Mouse (Mus musculus) hindbrain, postnatal 0 days (tissue): ENCODE measurements around the gene Tnrc6c. TPM values are rescaled to one million over a fixed set of nuclear protein-coding genes. Genes with fewer than 3 reads are reported as not detected.

Experiments used
- ATAC-seq: fragments of 200-750 bp; cut with Nextera tagmentation; 2 replicates; pipeline ENCODE4 v1.8.0; 2017; ENCODE audit warnings: mild to moderate bottlenecking, moderate TSS enrichment, moderate library complexity
- DNase-seq: peaks from one replicate; pipeline ENCODE4 v3.0.0-alpha.2; 2015; ENCODE audit warnings: low spot score
- H3K27ac ChIP-seq: fragments of 300-500 bp; sonication (generic); 2 replicates; pipeline ENCODE4 v1.5.1; 2014; ENCODE audit warnings: mild to moderate bottlenecking
- H3K27me3 ChIP-seq: fragments of 300-500 bp; sonication (generic); 2 replicates; pipeline ENCODE4 v1.6.1; 2014; ENCODE audit warnings: low read length, mixed read lengths; ENCODE audit not compliant: insufficient read depth
- H3K36me3 ChIP-seq: fragments of 300-500 bp; sonication (generic); 2 replicates; pipeline ENCODE4 v1.6.1; 2014; ENCODE audit warnings: low read length, mixed read lengths; ENCODE audit not compliant: insufficient read depth
- H3K4me1 ChIP-seq: fragments of 300-500 bp; sonication (generic); 2 replicates; pipeline ENCODE4 v1.6.1; 2014; ENCODE audit warnings: antibody characterized with exemption, low read length, mixed read lengths; ENCODE audit not compliant: insufficient read depth
- H3K4me2 ChIP-seq: fragments of 300-500 bp; sonication (generic); 2 replicates; pipeline ENCODE4 v1.6.1; 2014; ENCODE audit warnings: low read depth, mild to moderate bottlenecking, low read length, moderate library complexity, mixed read lengths
- H3K4me3 ChIP-seq: fragments of 300-500 bp; sonication (generic); 2 replicates; pipeline ENCODE4 v1.5.1; 2014; ENCODE audit warnings: low read length
- H3K9ac ChIP-seq: fragments of 300-500 bp; sonication (generic); replicated peaks from 2 replicates; pipeline ENCODE4 v1.6.1; 2014; ENCODE audit warnings: mild to moderate bottlenecking, low read length, moderate library complexity, mixed read lengths
- H3K9me3 ChIP-seq: fragments of 300-500 bp; sonication (generic); 2 replicates; pipeline ENCODE4 v1.6.1; 2016; ENCODE audit warnings: low read length, mixed read lengths
- CTCF ChIP-seq: IDR thresholded peaks from 2 replicates; pipeline ENCODE4 v1.5.1; 2016; ENCODE audit warnings: antibody characterized with exemption, control low read depth, low read depth
- WGBS: fragments of 180-500 bp; shearing (Covaris S2); extraction: QIAGEN DNeasy Blood & Tissue Kit; methylation state at CpG from one replicate; pipeline ENCODE4 v1.1.7; 2014; 5-methylcytosine and 5-hydroxymethylcytosine counted together
- polyA plus RNA-seq: library from polyadenylated mRNA; unstranded; fragments of >200 nt; fragmentation: Nextera tagmentation; extraction: Ambion mirVana; gene quantifications from 2 replicates; pipeline ENCODE4 v1.2.1, GENCODE M21; 2015
- total RNA-seq: library from RNA; depleted of rRNA; stranded (reverse); fragments of >200 nt; gene quantifications from 2 replicates; pipeline ENCODE4 v1.2.3, GENCODE M21; 2014

Tnrc6c gene
- total and polyA plus RNA-seq, 2 experiments from 2014 or later: 18.3 to 64.9 TPM

DNA sequence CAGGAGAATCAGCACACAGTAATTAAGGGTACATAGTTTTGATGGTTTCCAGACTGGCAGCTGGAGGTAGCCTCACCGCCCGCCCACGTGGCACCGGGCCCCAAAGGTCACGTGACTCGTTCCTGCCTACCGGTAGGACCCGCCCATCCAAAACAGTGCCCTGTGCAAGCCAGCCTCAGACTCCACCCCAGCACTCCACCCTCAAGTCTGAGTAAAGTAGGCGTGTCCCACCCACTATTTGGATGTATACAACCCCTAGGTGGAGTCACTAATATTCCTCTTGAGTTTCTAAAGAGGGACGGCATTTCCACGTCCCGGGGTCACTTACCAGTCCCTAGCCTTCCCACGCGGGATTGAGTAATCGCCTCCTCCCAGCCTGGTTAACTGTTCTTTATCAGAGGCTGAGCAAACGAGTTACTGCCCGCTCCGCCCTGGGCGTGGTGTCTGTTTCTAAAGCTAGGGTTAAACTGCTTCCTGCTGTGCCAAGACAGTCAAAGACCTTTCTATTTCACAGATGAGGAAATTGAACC, 126.6 kb downstream of the Tnrc6c start:
- WGBS: 6% methylated on average over 19 of the region's 19 CpGs
- H3K27ac ChIP-seq: peak overlapping the region; percentile 74; the same call in 1 of the 2 replicates
- H3K9ac ChIP-seq: peak overlapping the region; percentile 45; the same call in 1 of the 2 replicates
- DNase-seq (peak; percentile 35), ATAC-seq (0 out of 2 replicates have a peak, but pooled peaks have one; percentile 39)
- H3K4me2 ChIP-seq: peak overlapping the region; percentile 53
- peaks cover 18% of the 10 kb centered on the region for H3K4me1 ChIP-seq
- peak overlapping the region; percentile 27 for H3K4me3 ChIP-seq
- peaks cover 4% of the 10 kb centered on the region; the same call in 1 of the 2 replicates for H3K27me3 ChIP-seq
- no peaks in the 10 kb centered on the region for H3K36me3 ChIP-seq
- TF ChIP-seq CTCF: no peak
- no peaks in the 10 kb centered on the region for H3K9me3 ChIP-seq

DNA sequence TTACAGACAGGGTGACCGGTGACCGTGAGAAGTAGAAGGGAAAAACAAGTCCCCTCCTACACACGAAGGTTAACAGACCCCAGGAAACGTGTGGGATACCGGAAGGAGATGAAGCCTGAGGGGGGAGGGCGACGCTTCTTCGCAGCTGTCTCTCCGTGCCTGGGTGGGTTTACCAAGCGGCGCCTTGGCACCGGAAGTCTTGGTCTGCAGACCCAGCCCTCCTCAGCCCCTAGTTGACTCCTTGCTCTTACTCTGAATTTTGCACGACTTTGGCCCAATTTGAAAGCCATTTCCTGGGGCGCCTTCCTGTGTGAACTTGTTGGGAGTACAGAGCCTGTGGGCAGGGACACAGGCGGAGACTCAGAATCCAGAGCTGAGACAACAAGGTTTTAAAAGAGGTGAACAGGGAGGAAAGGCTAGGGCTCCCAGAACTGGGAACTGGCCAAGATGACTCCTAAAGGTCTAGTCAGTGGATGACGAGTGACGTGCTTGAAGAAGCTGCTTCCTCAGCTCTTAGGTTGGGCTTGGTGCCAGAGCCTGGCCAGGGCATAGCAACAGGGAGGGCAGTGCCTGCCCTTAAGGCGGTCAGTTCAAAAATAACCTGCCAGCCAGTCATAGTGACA, 127.2 kb downstream of the Tnrc6c start:
- no peak for ATAC-seq
- DNase-seq: peak; percentile 32
- Histone ChIP-seq H3K4me3 (no peak overlapping the region), H3K27ac (peak overlapping the region; percentile 17; the same call in 1 of the 2 replicates), H3K4me2 (peak overlapping the region; percentile 53), H3K27me3 (peaks cover 4% of the 10 kb centered on the region; the same call in 1 of the 2 replicates), H3K4me1 (peaks cover 18% of the 10 kb centered on the region), H3K36me3 (no peaks in the 10 kb centered on the region), H3K9ac (no peak overlapping the region), H3K9me3 (no peaks in the 10 kb centered on the region)
- 19% methylated on average over 18 of the region's 18 CpGs for WGBS
- no peak for TF ChIP-seq CTCF

DNA sequence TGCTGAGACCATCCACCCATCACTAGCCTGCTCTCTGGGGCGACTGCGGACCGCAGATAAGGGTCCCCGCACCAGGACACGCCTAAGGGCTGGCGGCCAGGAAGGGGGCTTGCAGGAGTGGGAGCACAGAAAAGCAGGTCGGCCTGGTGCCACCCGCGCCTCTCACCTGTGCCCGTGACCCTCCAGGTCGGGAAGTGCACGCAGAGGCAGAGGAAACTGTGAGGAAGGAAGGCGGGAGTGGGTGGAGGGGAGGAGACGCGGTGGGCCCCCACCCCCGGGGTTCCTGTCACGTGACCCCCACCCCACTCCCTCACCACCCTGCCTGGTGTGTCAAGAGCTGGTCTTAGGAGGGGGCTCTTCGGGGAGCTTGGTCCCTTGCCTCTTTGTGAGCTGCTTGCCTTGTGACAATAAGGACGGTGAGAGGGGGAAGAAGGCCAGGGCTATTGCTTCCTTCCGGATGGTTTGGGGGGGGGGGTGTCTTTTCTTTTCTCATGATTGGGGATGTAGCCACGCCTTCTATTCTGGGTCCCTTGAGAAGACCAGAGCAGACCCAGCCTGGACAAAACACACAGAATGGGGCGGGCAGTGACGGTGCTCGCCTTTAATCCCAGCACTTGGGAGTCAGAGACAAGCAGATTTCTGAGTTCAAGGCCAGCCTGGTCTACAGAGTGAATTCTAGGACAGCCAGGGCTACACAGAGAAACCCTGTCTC, 128.1 kb downstream of the Tnrc6c start, which contains the start of the genes Tmc8 and Tmc6:
TSS of gene Tmc8 (plus strand) at position 84 of the 712 bp plus-strand sequence.
TSS of gene Tmc6 (minus strand) at position 206 of the 712 bp plus-strand sequence.
- Histone ChIP-seq H3K36me3 (no peaks in the 10 kb centered on the region), H3K9me3 (no peaks in the 10 kb centered on the region), H3K27me3 (peaks cover 4% of the 10 kb centered on the region; the same call in 1 of the 2 replicates), H3K9ac (peak within 1 kb of the TSS; percentile 28; the same call in 1 of the 2 replicates), H3K27ac (peak within 1 kb of the TSS; percentile 17; the same call in 1 of the 2 replicates), H3K4me1 (peaks cover 18% of the 10 kb centered on the region), H3K4me3 (peak within 1 kb of the TSS; percentile 19), H3K4me2 (peak within 1 kb of the TSS; percentile 53)
- DNase-seq (no peak), ATAC-seq (no peak)
- TF ChIP-seq CTCF: no peak
- whole genome bisulfite sequencing: 55% methylated on average over 24 of the region's 24 CpGs

DNA sequence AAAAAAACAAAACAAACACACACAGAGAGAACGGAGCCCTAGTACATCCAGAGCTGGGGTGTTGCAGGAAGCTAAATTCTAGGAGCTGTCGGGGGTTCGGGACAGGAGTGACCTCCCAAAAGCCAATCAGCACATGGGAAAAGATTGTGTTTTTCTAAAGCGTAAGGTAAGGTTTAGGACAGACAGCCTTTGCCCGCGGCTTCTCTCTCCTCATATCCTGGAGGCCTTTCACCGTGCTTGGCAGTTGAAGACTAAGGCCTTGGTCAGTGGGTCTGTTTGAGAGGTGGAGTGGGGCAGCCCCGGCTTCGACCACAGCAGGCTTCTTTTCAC, 128.6 kb downstream of the Tnrc6c start:
- Histone ChIP-seq H3K36me3 (no peaks in the 10 kb centered on the region), H3K4me3 (peak overlapping the region; percentile 19), H3K4me2 (peak overlapping the region; percentile 53), H3K9ac (peak overlapping the region; percentile 28; the same call in 1 of the 2 replicates), H3K27me3 (peaks cover 4% of the 10 kb centered on the region; the same call in 1 of the 2 replicates), H3K4me1 (peaks cover 18% of the 10 kb centered on the region), H3K27ac (no peak overlapping the region; the same call in 1 of the 2 replicates), H3K9me3 (no peaks in the 10 kb centered on the region)
- ATAC-seq (no peak), DNase-seq (no peak)
- no peak for TF ChIP-seq CTCF
- 57% methylated on average over 9 of the region's 9 CpGs for WGBS

DNA sequence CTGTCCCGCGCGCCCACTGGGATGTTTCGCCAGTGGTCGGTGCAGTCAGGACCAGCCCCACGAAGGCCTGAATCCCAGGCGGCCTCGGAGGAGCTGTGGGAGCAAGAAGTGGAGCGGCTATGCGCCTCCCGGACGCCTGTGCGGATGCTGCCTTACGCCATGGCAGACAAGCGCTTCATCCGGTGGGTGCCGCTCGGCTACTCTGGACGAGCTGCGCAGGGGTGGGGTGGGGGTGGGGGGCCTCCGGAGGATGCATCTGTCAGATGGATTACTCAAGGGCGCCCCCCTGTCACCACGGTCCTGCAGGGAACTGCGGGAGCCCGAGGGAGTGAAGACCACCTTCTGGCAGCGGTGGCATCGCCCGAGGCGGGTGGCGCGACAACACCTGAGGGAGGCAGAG, 129.0 kb downstream of the Tnrc6c start:
- peak overlapping the region; percentile 53 for H3K4me2 ChIP-seq
- H3K27ac ChIP-seq: no peak overlapping the region; the same call in 1 of the 2 replicates
- peaks cover 18% of the 10 kb centered on the region for H3K4me1 ChIP-seq
- WGBS: 8% methylated on average over 31 of the region's 31 CpGs
- peaks cover 4% of the 10 kb centered on the region; the same call in 1 of the 2 replicates for H3K27me3 ChIP-seq
- DNase-seq (peak; percentile 74), ATAC-seq (peak; percentile 28; the same call in 1 of the 2 replicates)
- H3K9me3 ChIP-seq: no peaks in the 10 kb centered on the region
- H3K9ac ChIP-seq: peak overlapping the region; percentile 28; the same call in 1 of the 2 replicates
- H3K36me3 ChIP-seq: no peaks in the 10 kb centered on the region
- TF ChIP-seq CTCF: peak; percentile 64
- H3K4me3 ChIP-seq: peak overlapping the region; percentile 19

DNA sequence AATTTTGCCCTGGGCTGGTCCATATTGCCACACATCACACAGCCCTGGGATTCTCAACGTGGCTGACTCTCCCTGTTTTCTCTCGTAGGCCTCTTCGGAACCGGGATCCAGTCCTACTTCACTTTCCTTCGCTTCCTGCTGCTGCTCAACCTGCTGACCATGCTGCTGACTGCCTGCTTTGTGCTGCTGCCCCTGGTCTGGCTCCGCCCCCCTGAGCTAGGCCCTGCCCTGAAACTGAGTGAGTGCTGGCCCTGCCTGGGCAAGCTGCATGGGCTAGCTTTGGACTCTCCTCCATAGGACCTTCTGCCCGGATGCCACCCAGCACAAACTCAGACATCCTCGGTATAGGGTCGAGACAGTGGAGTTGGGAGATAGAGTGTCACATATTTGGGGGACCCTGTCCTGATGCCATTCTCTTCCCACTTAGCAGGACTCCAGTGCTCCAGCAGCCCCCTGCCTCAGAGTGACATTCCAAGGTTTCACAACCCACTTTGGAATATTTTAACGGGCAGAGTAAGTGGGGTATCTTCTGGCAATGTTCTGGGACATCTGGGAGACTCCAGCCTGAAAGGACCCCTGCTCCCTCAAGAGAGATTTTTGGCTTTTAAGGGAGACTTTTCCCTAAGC, 129.7 kb downstream of the Tnrc6c start:
- 41% methylated on average over 10 of the region's 10 CpGs for WGBS
- Histone ChIP-seq H3K4me1 (peaks cover 17% of the 10 kb centered on the region), H3K27ac (no peak overlapping the region), H3K4me2 (peak overlapping the region; percentile 53), H3K27me3 (peaks cover 4% of the 10 kb centered on the region; the same call in 1 of the 2 replicates), H3K36me3 (no peaks in the 10 kb centered on the region), H3K9ac (peak overlapping the region; percentile 28; the same call in 1 of the 2 replicates), H3K4me3 (peak overlapping the region; percentile 19; the same call in 1 of the 2 replicates), H3K9me3 (no peaks in the 10 kb centered on the region)
- TF ChIP-seq CTCF: no peak
- DNase-seq (no peak), ATAC-seq (no peak)
